11 mouse cellular contexts compared by ENCODE assay signal in the genomic region with DNA sequence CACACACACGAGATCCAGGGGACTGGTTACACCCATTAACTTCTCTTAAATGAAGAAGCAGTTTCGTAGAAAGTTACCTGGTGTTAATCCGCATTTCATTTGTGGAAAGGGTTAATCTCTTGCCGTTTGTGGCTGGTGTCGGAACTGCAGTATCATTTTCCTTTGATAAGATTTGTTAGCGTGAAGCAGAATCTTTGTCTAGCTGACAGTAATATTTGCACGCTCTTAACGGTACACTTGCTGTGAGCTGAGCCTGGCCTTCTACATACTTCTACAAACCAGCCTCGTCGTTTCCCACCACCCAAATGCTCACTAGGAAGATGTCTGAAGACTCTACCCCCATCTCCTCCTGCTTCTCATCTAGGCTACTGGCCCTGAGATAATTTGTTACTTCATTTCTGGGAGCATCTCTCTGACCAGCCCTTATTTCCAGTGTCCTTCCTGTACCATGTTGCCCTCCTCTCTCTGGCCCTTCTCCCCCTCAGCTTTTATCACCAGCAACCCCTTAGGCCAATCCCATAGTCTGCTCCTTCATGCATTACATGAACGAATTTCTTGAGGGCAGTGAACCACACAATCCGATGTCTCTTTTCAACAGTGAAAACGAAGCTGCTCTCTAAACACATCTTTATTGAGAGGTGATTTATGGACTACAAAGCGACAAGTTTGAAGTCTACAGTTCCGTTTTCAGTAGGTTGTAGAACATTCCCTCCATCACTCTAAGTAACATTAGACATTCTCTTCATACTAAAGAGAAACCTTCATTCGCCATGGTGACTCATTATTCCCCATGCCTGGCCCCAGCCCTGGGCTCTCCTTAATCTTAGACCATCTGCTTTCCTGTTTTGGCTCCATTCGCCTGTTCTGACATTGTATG. TPM values are rescaled to one million over a fixed set of nuclear protein-coding genes. Genes with fewer than 3 reads are reported as not detected.
DNase-seq lines count a peak whose midpoint lies in the region; ATAC-seq and TF ChIP-seq lines count a peak whose summit lies in the region.
"Had no signal": no experiment of that assay in that cellular context is flagged by ENCODE, and none has a peak within 500 bp of the region (broad histone marks: within the 10 kb centered on the region; RNA-seq: fewer than 3 reads in every experiment).

No protein-coding gene starts in this region.

- TF ChIP-seq RAD21 in MEL (IDR thresholded peaks at IDR 0.05; ENCODE audit: low read depth, low read length), result no peak

- peaks cover 2% of the 10 kb centered on the region; the same call in 1 of the 2 replicates for H3K79me2 ChIP-seq in MEL (ENCODE audit: control insufficient read depth, insufficient read depth, low read length, poor library complexity)

- peak; percentile 87 to 90 for TF ChIP-seq EP300 in MEL (IDR thresholded peaks at IDR 0.05; ENCODE audit: low read depth in 1 of 2, low read length in 2 of 2)

- peaks cover 56% of the 10 kb centered on the region for H3K4me1 ChIP-seq in hindbrain, embryonic 13.5 days (replicated peaks)
- H3K4me1 ChIP-seq in hindbrain, embryonic 12.5 days, result peaks cover 59% of the 10 kb centered on the region
- H3K4me1 ChIP-seq in MEL (ENCODE audit: control insufficient read depth in 1 of 2, insufficient read depth in 2 of 2, low read length in 2 of 2), result peaks cover 52 to 73% of the 10 kb centered on the region in 2 experiments
- peaks cover 22% of the 10 kb centered on the region for H3K4me1 ChIP-seq in embryonic facial prominence, embryonic 11.5 days (ENCODE audit: control insufficient read depth, insufficient read depth, low read length)

- no peak overlapping the region for H3K27ac ChIP-seq in hindbrain, embryonic 13.5 days
- no peak overlapping the region for H3K27ac ChIP-seq in hindbrain, embryonic 12.5 days
- H3K27ac ChIP-seq in MEL (ENCODE audit: control insufficient read depth, low read depth, low read length), result peak overlapping the region; percentile 99
- no peak overlapping the region for H3K27ac ChIP-seq in embryonic facial prominence, embryonic 11.5 days (replicated peaks; ENCODE audit: low read depth, low read length)
- H3K27ac ChIP-seq: embryonic facial prominence, embryonic 12.5 days had no signal

- no peak overlapping the region; the same call in 1 of the 2 replicates for H3K9ac ChIP-seq in hindbrain, embryonic 13.5 days
- no peak overlapping the region for H3K9ac ChIP-seq in hindbrain, embryonic 12.5 days
- H3K9ac ChIP-seq in MEL (ENCODE audit: control insufficient read depth, low read depth, low read length, poor library complexity, severe bottlenecking), result peak overlapping the region; percentile 69
- no peak overlapping the region for H3K9ac ChIP-seq in embryonic facial prominence, embryonic 11.5 days (replicated peaks; ENCODE audit: low read length)
- H3K9ac ChIP-seq: embryonic facial prominence, embryonic 12.5 days had no signal

- no peaks in the 10 kb centered on the region for H3K9me3 ChIP-seq in hindbrain, embryonic 13.5 days
- no peaks in the 10 kb centered on the region for H3K9me3 ChIP-seq in hindbrain, embryonic 12.5 days (replicated peaks)
- H3K9me3 ChIP-seq in MEL (replicated peaks; ENCODE audit: insufficient read depth, low read length), result no peaks in the 10 kb centered on the region
- H3K9me3 ChIP-seq in embryonic facial prominence, embryonic 11.5 days (replicated peaks; ENCODE audit: control insufficient read depth, low read length), result no peaks in the 10 kb centered on the region
- H3K9me3 ChIP-seq: embryonic facial prominence, embryonic 12.5 days had no signal

- peaks cover 10% of the 10 kb centered on the region for H3K27me3 ChIP-seq in hindbrain, embryonic 13.5 days
- peaks cover 6% of the 10 kb centered on the region; the same call in 1 of the 2 replicates for H3K27me3 ChIP-seq in hindbrain, embryonic 12.5 days
- H3K27me3 ChIP-seq in MEL (ENCODE audit: control insufficient read depth in 1 of 2, insufficient read depth in 2 of 2, low read length in 2 of 2), result no peaks in the 10 kb centered on the region
- H3K27me3 ChIP-seq in embryonic facial prominence, embryonic 11.5 days (ENCODE audit: control insufficient read depth, insufficient read depth, low read length), result no peaks in the 10 kb centered on the region
- H3K27me3 ChIP-seq: embryonic facial prominence, embryonic 12.5 days had no signal

- peak in 1 of 2 experiments; percentile 59; a peak in 2 of 4 replicates for TF ChIP-seq POLR2A in MEL (IDR thresholded peaks at IDR 0.05; ENCODE audit: control insufficient read depth in 1 of 2, insufficient read depth in 1 of 2, low read depth in 1 of 2, low read length in 2 of 2, poor library complexity in 1 of 2)

- ATAC-seq in hindbrain, embryonic 13.5 days (ENCODE audit: low FRiP score), result 0 out of 2 replicates have a peak, but pooled peaks have one; percentile 11
- no peak for ATAC-seq in hindbrain, embryonic 12.5 days (ENCODE audit: low FRiP score)
- no peak for ATAC-seq in embryonic facial prominence, embryonic 11.5 days (replicated peaks; ENCODE audit: insufficient number of reproducible peaks, low FRiP score, low TSS enrichment, low read depth)
- peak; percentile 48 for ATAC-seq in megakaryocyte-erythroid progenitor cell, adult 5-6 weeks (replicated peaks; ENCODE audit: low FRiP score, low TSS enrichment, poor library complexity, severe bottlenecking)

- H3K4me2 ChIP-seq in hindbrain, embryonic 13.5 days, result no peak overlapping the region
- no peak overlapping the region for H3K4me2 ChIP-seq in hindbrain, embryonic 12.5 days (replicated peaks)
- H3K4me2 ChIP-seq in embryonic facial prominence, embryonic 11.5 days (ENCODE audit: low read depth, low read length), result no peak overlapping the region
- H3K4me2 ChIP-seq: embryonic facial prominence, embryonic 12.5 days had no signal

- WGBS in hindbrain, embryonic 13.5 days, result 26% methylated on average over 17 of the region's 17 CpGs
- 42% methylated on average over 17 of the region's 17 CpGs for WGBS in hindbrain, embryonic 12.5 days
- WGBS in embryonic facial prominence, embryonic 11.5 days, result 65% methylated on average over 17 of the region's 17 CpGs

- peak in 1 of 3 experiments; percentile 28; a peak in 1 of 6 replicates for TF ChIP-seq CTCF in MEL (IDR thresholded peaks at IDR 0.05 in 2 of 3, conservative IDR thresholded peaks at IDR 0.05 in 1 of 3; ENCODE audit: control insufficient read depth in 1 of 3, insufficient read depth in 1 of 3, low read depth in 2 of 3, low read length in 3 of 3, poor library complexity in 1 of 3, severe bottlenecking in 1 of 3)

- peak; percentile 89 for DNase-seq in MEL (ENCODE audit: low read depth, low spot score)
- peak; percentile 35 for DNase-seq in embryonic facial prominence, embryonic 11.5 days (ENCODE audit: low spot score)
- DNase-seq in left cerebral cortex, adult 11 months (ENCODE audit: low spot score), result no peak
- DNase-seq in urinary bladder, postnatal 36 days (ENCODE audit: low spot score in 2 of 2), result no peak
- no peak for DNase-seq in spleen, postnatal 4 days (ENCODE audit: low spot score in 2 of 2)
- DNase-seq: adrenal gland, postnatal 36 days; kidney, postnatal 10 days had no signal

- no peak overlapping the region for H3K4me3 ChIP-seq in hindbrain, embryonic 13.5 days
- no peak overlapping the region for H3K4me3 ChIP-seq in hindbrain, embryonic 12.5 days
- H3K4me3 ChIP-seq in MEL (ENCODE audit: control insufficient read depth in 1 of 2, insufficient read depth in 1 of 2, low read depth in 2 of 2, low read length in 2 of 2), result peak overlapping the region; percentile 41 to 52
- H3K4me3 ChIP-seq in embryonic facial prominence, embryonic 11.5 days (ENCODE audit: low read depth, low read length), result no peak overlapping the region
- H3K4me3 ChIP-seq: embryonic facial prominence, embryonic 12.5 days had no signal

- H3K36me3 ChIP-seq in hindbrain, embryonic 13.5 days, result no peaks in the 10 kb centered on the region
- no peaks in the 10 kb centered on the region for H3K36me3 ChIP-seq in hindbrain, embryonic 12.5 days
- H3K36me3 ChIP-seq in MEL (ENCODE audit: control insufficient read depth in 1 of 2, insufficient read depth in 2 of 2, low read length in 2 of 2), result peaks cover 0 to 54% of the 10 kb centered on the region in 2 experiments; a peak in 2 of 4 replicates
- no peaks in the 10 kb centered on the region for H3K36me3 ChIP-seq in embryonic facial prominence, embryonic 11.5 days (replicated peaks; ENCODE audit: control insufficient read depth, insufficient read depth, low read depth, low read length)
- H3K36me3 ChIP-seq: embryonic facial prominence, embryonic 12.5 days had no signal

TF ChIP-seq in MEL, 35 proteins besides CTCF, POLR2A, EP300 and RAD21 (continues in another document):
- TF ChIP-seq HCFC1 (IDR thresholded peaks at IDR 0.05; ENCODE audit: low read depth, low read length), result 0 out of 2 replicates have a peak, but pooled peaks have one; percentile 33
- TF ChIP-seq POLR2AphosphoS5 (IDR thresholded peaks at IDR 0.05; ENCODE audit: borderline replicate concordance, low read depth, low read length), result no peak
- TF ChIP-seq USF2 (IDR thresholded peaks at IDR 0.05; ENCODE audit: borderline replicate concordance in 1 of 2, insufficient read depth in 1 of 2, low read depth in 1 of 2, low read length in 2 of 2), result no peak
- peak; percentile 40; the same call in 1 of the 2 replicates for TF ChIP-seq MAX (IDR thresholded peaks at IDR 0.05; ENCODE audit: low read length)
- peak; percentile 81 for TF ChIP-seq ETS1 (IDR thresholded peaks at IDR 0.05; ENCODE audit: low read depth, low read length)

RNA-seq across cellular contexts. Expression of a gene that starts 36.3 kb away (rescaled TPM):
- polyA plus RNA-seq in hindbrain, embryonic 13.5 days (2015; fragmentation: Nextera tagmentation; extraction: Ambion mirVana), result 103 and 105 TPM in 2 replicates
- polyA plus RNA-seq in hindbrain, embryonic 12.5 days (2016; fragmentation: Nextera tagmentation; extraction: Ambion mirVana), result 104 and 114 TPM in 2 replicates
- 35.3 and 36.8 TPM in 2 replicates for total RNA-seq in MEL (2012; rRNA removed)
- 10 to 100 TPM in 1 of 2 experiments, not detected in 1; 43.3 TPM for polyA plus RNA-seq in MEL (2012; ENCODE audit: insufficient read depth in 1 of 2, insufficient read length in 2 of 2, low read depth in 1 of 2, low replicate concordance in 2 of 2, missing spikeins in 1 of 2)
- 124 and 139 TPM in 2 replicates for polyA plus RNA-seq in embryonic facial prominence, embryonic 11.5 days (2014; fragmentation: Nextera tagmentation; extraction: Ambion mirVana)
- total RNA-seq in megakaryocyte-erythroid progenitor cell, adult 5-6 weeks (2014; fragmentation: Nextera tagmentation), result 38.9 and 51.7 TPM in 2 replicates
- 35.0 and 41.5 TPM in 2 replicates for total RNA-seq in megakaryocyte-erythroid progenitor cell, adult 5-6 weeks (2017)

RNA-seq across cellular contexts. Expression of a gene that starts 48.8 kb away (rescaled TPM):
- 58.6 and 60.4 TPM in 2 replicates for polyA plus RNA-seq in hindbrain, embryonic 13.5 days (2015; fragmentation: Nextera tagmentation; extraction: Ambion mirVana)
- 50.7 and 54.9 TPM in 2 replicates for polyA plus RNA-seq in hindbrain, embryonic 12.5 days (2016; fragmentation: Nextera tagmentation; extraction: Ambion mirVana)
- total RNA-seq in MEL (2012; rRNA removed), result 52.4 and 53.3 TPM in 2 replicates
- polyA plus RNA-seq in MEL (2012; ENCODE audit: insufficient read depth in 1 of 2, insufficient read length in 2 of 2, low read depth in 1 of 2, low replicate concordance in 2 of 2, missing spikeins in 1 of 2), result 10 to 100 TPM in 1 of 2 experiments, not detected in 1; 47.6 TPM
- 28.1 and 29.2 TPM in 2 replicates for polyA plus RNA-seq in embryonic facial prominence, embryonic 11.5 days (2014; fragmentation: Nextera tagmentation; extraction: Ambion mirVana)
- 0.96 and 1.5 TPM in 2 replicates for total RNA-seq in megakaryocyte-erythroid progenitor cell, adult 5-6 weeks (2014; fragmentation: Nextera tagmentation)
- 1.2 and 3.4 TPM in 2 replicates for total RNA-seq in megakaryocyte-erythroid progenitor cell, adult 5-6 weeks (2017)

Comparison
In these comparisons a context has a peak if more than half of its experiments do, and no peak if none do; other contexts are left out.
1. ATAC-seq: peak in hindbrain, embryonic 13.5 days (single experiment) and megakaryocyte-erythroid progenitor cell, adult 5-6 weeks (single experiment); none in hindbrain, embryonic 12.5 days (single experiment) and embryonic facial prominence, embryonic 11.5 days (single experiment).
2. H3K4me3 ChIP-seq: peak in MEL (2 of 2); none in hindbrain, embryonic 13.5 days (single experiment), hindbrain, embryonic 12.5 days (single experiment) and embryonic facial prominence, embryonic 11.5 days (single experiment).
3. DNase-seq: peak in MEL (single experiment) and embryonic facial prominence, embryonic 11.5 days (single experiment); none in left cerebral cortex, adult 11 months (single experiment), urinary bladder, postnatal 36 days (0 of 2) and spleen, postnatal 4 days (0 of 2).